Mouse (Mus musculus) embryo, embryonic 9.5 days (tissue): ENCODE data around the gene Tm7sf3.

Experiments
- DNase-seq: peaks from one replicate; pipeline ENCODE4 v3.0.0-alpha.2; 2017; ENCODE audit errors: extremely low spot score

The Tm7sf3 gene

DNA sequence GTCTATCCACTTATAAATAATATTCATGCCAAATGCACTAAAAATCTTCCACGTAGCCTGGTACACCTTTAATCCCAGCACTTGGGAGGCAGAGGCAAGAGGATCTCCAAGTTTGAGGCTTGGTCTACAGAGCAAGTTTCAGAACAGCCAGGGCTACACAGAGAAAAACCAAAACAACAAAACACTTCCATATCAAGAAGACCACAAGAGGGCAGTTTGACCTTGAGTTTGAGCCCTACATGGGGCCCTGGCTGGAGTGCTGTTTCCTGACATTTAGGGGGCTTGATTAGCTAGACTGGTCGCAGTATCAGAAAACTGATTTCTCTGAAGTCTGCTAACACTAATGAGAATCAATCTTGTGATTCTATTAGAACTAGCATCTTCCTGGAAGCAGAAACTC, 18.0 kb upstream of the Tm7sf3 start:
- no peak for DNase-seq

DNA sequence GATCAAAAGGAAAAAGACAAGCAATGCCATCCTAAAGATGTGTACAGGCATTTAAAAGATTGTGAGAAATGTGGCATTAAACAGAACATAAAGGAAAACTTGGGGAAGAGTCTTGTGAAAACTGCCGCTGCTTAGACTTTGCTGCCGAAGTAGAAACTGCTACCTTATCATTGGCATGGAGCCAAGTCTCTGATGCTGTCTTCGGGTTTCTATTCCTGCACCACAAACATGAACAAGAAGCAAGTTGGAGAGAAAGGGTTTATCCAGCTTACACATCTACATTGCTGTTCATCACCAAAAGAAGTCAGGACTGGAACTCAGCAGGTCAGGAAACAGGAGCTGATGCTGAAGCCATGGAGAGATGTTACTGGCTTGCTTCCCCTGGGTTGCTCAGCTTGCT, 10.6 kb upstream of the Tm7sf3 start:
- DNase-seq = no peak

GRCm38 (mm10) chr6:146651431-146651830, 8.8 kb upstream of the Tm7sf3 start:
- DNase-seq = no peak

DNA sequence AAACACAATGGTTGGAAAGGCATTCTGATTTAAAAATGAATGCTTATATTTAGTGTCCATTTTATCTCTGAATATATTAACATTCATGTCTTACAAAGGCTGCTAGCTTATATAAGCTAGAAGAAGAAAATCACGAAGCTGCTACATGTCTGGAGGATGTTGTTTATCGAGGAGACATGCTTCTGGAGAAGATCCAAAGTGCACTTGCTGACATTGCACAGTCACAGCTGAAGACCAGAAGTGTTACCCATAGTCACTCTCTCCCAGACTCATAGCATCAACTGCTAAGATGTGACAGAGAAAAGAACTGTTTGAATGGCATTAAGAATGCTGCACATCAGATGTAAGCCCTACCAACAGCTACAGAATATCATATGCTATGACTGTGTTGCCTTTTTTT, 7.4 kb upstream of the Tm7sf3 start:
- DNase-seq = no peak

DNA sequence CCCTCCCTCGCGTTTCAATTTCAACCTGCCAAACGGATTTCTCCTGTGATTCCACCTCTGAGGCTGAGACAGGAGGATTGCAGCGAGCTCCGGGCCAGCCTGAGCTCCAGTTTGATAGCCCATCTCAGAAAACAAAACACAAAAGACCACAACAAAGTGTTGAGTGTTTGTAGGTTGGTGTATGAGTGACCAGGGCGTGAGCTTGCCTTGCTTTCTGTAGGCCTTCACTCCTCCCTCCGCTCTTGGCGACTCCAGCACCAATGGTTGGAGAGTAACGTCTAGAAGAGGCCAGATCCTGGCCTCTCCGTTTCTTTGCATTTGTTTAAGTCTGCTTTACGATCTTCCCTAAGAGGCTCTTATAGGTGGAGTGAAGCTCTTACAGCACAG, 553 bp upstream of the Tm7sf3 start:
- DNase-seq = peak; percentile 30

GRCm38 (mm10) chr6:146641621-146642210, 908 bp downstream of the Tm7sf3 start:
- no peak for DNase-seq

GRCm38 (mm10) chr6:146640991-146641390, 1.6 kb downstream of the Tm7sf3 start:
- DNase-seq = no peak

- no peak for DNase-seq
These were observed 2.3 kb downstream of the Tm7sf3 start for GRCm38 (mm10) chr6:146640068-146640965.

- DNase-seq = no peak
These were observed 6.1 kb downstream of the Tm7sf3 start for GRCm38 (mm10) chr6:146636482-146636881.

GRCm38 (mm10) chr6:146634759-146635606, 7.6 kb downstream of the Tm7sf3 start:
- DNase-seq = no peak

GRCm38 (mm10) chr6:146634015-146634722, 8.5 kb downstream of the Tm7sf3 start:
- peak; percentile 84 for DNase-seq

- no peak for DNase-seq
These were observed 9.0 kb downstream of the Tm7sf3 start for GRCm38 (mm10) chr6:146633629-146634014.

DNA sequence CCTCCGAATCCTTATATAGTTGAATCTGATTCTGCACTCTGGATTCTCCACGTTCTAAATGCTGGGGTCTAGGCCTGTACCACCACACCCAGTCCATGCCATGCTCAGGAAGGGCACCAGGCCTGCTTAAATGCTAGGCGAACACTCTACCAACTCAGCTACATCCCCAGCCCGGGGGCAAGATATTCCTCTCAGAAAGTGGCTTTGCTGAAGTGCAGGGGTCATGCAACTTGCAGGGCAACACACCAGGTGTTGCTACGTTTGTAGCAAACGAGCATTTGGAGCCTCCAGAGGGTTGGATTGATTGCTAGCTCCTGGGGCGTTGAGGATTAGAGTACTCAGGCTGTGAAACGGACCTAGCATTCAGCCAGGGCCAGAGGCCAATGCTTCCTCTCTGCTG, 9.5 kb downstream of the Tm7sf3 start:
- DNase-seq = peak; percentile 13

DNA sequence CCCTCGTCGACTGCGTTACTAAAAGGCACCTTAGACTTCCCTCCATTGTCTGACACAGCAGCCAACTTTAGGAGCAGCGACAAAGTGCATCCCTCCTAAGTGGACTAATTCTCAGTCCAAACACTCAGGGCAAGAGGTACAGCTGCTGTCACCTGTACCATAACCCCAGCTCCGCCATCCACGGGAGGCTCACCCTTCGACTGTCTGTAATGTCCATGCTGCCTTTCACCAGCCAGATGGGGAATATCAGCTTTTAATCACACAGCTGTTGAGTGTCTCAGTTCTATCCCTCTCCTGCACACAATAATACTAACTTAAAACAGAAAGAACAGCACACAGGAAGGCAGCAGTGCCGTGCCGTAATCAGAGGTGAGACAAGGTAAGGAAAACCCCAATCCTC, 10.2 kb downstream of the Tm7sf3 start:
- DNase-seq = no peak

GRCm38 (mm10) chr6:146631847-146632246, 10.8 kb downstream of the Tm7sf3 start:
- no peak for DNase-seq

DNA sequence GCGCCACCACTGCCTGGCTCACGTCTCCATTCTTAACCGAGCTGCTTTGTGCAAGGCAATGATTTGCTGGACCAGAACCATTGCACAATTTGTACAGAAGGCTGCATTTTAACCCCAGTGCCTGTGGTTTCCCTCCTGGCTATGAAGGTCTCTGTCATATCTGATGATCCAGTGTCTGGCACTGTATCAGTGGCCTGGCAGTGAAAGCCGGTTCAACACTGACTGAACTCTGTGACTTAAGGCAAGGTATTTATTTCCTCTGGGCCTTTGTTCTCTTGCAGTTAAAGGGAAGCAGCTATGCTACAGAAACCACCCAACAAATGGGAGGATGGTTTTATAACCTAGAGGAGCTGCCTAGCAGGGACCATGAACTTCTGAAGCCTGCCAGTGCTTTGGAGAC, 11.7 kb downstream of the Tm7sf3 start:
- DNase-seq = no peak

GRCm38 (mm10) chr6:146629781-146630756, 12.6 kb downstream of the Tm7sf3 start:
- no peak for DNase-seq

- no peak for DNase-seq
These were observed 14.5 kb downstream of the Tm7sf3 start for GRCm38 (mm10) chr6:146628123-146628522.

DNA sequence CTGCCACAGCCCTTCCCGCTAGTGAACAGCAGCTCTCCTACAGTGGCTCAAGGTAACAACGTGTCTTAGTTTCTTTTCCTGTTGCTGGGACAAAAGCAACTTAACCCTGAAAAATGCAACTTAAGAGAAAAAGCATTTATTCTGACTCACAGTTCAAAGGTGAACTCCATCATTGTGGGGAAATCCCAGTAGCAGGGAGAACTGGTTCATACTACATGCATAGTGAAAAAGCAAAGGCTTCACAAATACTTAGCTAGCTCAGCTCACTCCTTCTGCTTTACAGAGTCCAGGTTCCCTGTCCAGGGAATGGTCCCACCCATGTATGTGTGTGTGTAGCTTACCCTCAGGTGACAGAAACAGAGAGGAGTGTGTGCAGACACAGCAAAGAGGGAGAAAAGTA, 26.0 kb downstream of the Tm7sf3 start:
- DNase-seq = no peak

GRCm38 (mm10) chr6:146615891-146616290, 26.7 kb downstream of the Tm7sf3 start:
- DNase-seq = no peak

- DNase-seq = no peak
These were observed 28.1 kb downstream of the Tm7sf3 start for GRCm38 (mm10) chr6:146614541-146614940.
